Mouse (Mus musculus) right cerebral cortex, adult 18-20 months (tissue): ENCODE measurements around the gene Pdpr.
A peak's percentile ranks its signal among the peaks of the same experiment; 100 is the strongest.
"Not testable (repeated sequence)": the region's sequence is repeated elsewhere in the genome, so short reads cannot be mapped to it uniquely, and the experiment has no call there.

Source experiments
- DNase-seq: peaks from one replicate; pipeline ENCODE4 v3.0.0; 2022; ENCODE audit warnings: mixed read lengths

The Pdpr gene

DNA sequence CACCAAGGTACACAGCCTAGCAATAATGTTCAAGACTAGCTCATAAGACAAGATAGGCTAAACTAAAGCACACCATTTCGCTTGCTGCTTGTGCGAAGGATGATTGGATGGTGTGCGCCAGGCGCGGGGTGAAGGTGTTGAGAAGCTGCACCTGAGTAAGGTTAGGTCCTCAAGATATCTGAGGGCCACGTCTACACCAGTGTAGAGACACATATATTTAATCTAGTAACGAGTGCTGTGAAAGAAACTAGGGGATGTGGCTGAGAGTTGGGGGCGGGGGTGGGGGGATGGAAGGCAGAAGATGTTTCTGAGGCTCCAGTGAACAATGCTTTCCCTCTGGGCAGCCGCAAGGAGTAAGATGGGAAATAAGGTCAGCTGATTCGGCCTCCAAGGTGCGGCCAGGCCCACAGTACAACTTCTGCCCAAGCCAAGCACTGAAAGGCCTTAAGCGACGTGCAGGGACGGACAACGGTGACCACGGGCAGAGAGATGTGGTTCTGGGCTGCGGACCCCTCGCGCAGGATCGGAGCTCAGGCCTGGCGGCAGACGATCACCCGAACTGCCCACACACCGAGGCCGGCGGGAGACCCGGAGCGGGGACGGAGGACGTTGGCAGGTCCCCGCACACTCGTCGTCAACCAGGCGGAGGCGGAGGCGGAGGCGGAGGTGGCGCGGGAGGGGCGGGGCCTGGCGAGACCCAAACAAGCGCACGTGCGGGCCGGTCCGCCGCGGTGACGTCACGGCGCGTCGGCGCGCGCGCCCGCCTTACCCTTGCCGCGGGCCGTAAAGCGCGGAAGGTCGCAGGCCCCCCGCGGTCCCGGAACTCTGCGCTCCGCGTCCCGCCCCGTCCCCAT lies at the start of gene Pdpr:
Pdpr (plus strand) TSS at position 766 of the 854 bp plus-strand sequence.
- DNase-seq: peak; percentile 92

DNA sequence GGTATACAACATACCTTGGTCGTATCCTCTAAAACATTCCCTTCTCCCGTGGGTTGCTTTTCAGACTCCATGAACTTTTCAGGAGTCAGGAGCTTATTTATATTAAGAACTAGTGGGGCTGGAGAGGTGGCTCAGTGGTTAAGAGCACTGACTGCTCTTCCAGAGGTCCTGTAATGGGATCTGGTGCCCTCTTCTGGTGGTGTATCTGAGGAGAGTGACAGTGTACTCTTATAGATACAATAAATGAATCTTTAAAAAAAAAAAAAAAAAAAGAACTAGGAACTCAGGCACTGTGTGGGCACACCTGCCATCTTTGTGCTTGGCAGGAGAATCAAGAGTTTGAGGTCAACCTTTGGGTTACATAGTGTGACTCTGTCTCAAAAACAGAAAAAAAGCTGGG lies 45.7 kb upstream of the Pdpr start:
- no peak for DNase-seq

- no peak for DNase-seq
Observed at GRCm38 (mm10) chr8:111049106-111049505, 45.3 kb upstream of the Pdpr start.

- no peak for DNase-seq
Observed at GRCm38 (mm10) chr8:111053827-111054518, 40.5 kb upstream of the Pdpr start.

- no peak for DNase-seq
Observed at GRCm38 (mm10) chr8:111055031-111055634, 39.3 kb upstream of the Pdpr start.

DNA sequence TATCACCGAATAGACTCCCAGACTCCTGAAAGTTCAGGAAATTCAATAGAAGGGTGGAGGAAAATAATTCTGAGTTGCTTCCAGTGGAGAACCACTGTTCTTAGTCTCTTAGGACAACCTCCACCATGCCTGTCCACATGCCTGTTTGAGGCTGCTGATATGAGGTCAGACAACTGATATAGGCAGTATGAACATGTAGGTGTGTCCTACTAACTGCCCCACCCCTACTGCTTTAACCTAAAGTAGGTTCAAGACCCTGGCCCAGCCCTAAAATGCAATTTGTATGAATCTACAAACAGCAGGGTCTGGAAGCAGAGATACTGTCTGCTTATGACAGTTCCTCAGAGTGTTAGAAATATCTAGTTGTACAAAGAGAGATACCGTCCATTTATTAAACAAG lies 38.8 kb upstream of the Pdpr start:
- no peak for DNase-seq

GRCm38 (mm10) chr8:111056158-111056663 lies 38.2 kb upstream of the Pdpr start, which contains the start of gene Exosc6:
Gene Exosc6 (plus strand): TSS chr8:111056339.
- peak; percentile 94 for DNase-seq

- DNase-seq: peak; percentile 37
Observed at GRCm38 (mm10) chr8:111056691-111057293, 37.6 kb upstream of the Pdpr start.

GRCm38 (mm10) chr8:111058946-111059572 lies 35.4 kb upstream of the Pdpr start:
- no peak for DNase-seq

DNA sequence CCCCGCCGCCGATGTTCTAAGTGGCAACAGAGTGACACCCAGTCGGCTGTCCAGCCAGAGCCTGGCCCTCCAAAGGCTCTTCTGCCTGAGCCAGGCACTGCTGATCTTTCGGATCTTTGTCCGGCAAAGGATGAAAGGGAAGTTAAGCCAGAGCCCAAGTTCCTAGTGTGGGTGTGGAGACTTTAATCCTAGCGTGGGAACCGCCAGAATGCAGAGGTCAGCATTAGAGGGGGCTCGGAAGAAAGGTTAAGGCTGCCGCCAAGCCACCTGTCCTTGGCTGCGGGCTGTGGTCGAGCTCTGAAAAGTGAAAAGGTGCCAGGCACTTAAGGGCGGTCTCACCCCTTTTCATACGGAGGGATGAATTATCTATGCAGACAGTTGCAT lies 32.8 kb upstream of the Pdpr start:
- DNase-seq: no peak

GRCm38 (mm10) chr8:111062072-111062757 lies 32.2 kb upstream of the Pdpr start:
- DNase-seq: peak; percentile 92

- no peak for DNase-seq
Observed at GRCm38 (mm10) chr8:111062893-111063292, 31.5 kb upstream of the Pdpr start.

GRCm38 (mm10) chr8:111066308-111066707 lies 28.1 kb upstream of the Pdpr start:
- DNase-seq: no peak

GRCm38 (mm10) chr8:111067439-111067838 lies 27.0 kb upstream of the Pdpr start:
- no peak for DNase-seq

GRCm38 (mm10) chr8:111068660-111069059 lies 25.8 kb upstream of the Pdpr start:
- not testable (repeated sequence) for DNase-seq

- peak; percentile 67 for DNase-seq
Observed at GRCm38 (mm10) chr8:111075926-111076325, 18.5 kb upstream of the Pdpr start.

GRCm38 (mm10) chr8:111079461-111079860 lies 15.0 kb upstream of the Pdpr start:
- DNase-seq: no peak

DNA sequence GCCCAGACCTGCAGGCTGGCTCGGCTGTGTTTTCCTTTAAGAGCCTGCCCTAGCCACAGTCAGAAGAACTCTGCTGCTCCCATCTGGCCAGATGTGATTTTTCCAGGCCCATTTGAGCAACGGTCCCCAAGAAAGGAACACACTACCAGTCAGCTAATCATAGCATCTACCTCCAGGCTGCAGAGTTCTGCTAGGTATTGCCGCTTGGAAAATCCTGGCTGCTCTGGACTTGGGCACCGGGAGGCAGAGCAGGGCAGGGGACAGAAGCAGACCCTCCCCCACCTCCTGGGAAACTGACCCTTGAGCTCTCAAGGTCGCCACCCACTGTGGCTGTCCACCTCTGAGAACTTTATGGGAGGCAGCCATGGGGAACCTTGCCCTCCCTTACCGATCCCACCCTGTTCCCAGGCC lies 14.6 kb upstream of the Pdpr start:
- DNase-seq: no peak

GRCm38 (mm10) chr8:111081580-111082258 lies 12.7 kb upstream of the Pdpr start:
- peak; percentile 7 for DNase-seq

- not testable (repeated sequence) for DNase-seq
Observed at GRCm38 (mm10) chr8:111083936-111084335, 10.5 kb upstream of the Pdpr start.

- peak; percentile 59 for DNase-seq
Observed at GRCm38 (mm10) chr8:111090126-111090525, 4.3 kb upstream of the Pdpr start.
